Mouse (Mus musculus): ENCODE measurements at regions not wholly inside any gene's neighbourhood (a gene's known extent, or its start where the extent isn't known, plus 50 kb on each side); places are given as distances from the start of the nearest gene placed in this dataset.

DNA sequence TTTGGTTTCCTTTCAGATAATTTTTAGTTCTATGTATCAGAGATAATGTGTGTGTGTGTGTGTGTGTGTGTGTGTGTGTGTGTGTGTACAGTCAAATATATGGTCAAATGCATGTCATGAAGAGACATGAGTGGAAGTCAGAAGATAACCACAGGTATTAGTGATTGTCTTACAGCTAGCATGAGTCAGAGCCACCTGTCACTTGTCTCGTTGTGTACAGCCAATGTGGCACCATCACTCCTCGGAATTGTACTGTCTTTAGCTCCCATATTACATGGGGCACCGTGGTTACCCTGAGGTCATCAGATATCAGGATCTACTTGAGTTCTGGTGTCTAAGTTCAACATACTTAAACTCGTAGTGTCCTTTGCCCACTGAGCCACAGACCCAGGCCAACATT lies 816.0 kb upstream of the Ctnnd2 start:
- DNase-seq (ENCODE audit: low spot score in 2 of 2) = no peak
- intact Hi-C loops (cut with DNase I) = no loop called here

- no peak for DNase-seq (ENCODE audit: low spot score in 2 of 2)
- intact Hi-C loops (cut with DNase I) = no loop called here
Observed at GRCm38 (mm10) chr15:29399881-29400280, 772.5 kb upstream of the Ctnnd2 start.

DNA sequence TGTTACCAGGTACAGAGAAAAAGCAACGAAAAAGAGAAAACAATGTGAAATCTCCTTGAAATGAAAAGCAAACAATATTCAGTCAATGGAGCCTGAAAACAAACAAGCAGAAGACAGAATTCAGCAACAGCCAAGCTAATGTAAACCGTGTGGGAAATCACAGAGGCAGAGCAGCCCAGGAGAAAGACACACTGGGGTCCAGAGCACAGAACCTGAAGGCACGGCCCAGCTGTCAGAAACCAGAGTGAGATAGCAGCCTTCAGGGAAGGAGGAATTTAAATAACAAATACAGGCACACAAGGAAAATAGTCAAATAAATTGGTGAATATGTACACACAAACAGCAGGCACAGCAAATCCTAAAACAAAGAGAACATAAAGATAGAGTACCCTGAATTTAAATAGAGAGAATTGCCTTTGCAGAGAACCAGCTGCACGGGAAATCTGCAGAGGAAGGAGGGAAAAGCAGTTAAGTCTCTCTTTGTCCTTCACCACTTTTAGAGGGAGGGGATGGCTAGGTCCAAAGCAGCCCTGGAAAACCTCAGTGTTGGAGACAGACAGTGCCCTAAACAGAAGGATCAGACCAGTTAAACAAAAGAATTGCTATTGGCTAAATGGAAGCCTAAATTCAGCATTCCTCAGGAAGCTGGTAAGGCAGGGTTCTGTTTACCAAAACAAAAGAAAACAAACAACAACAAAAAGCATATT lies 739.2 kb upstream of the Ctnnd2 start:
- no peak for DNase-seq (ENCODE audit: low spot score in 2 of 2)
- intact Hi-C loops (cut with DNase I) = no loop called here

- intact Hi-C loops (cut with DNase I) = no loop called here
- no peak for DNase-seq (ENCODE audit: low spot score in 2 of 2)
Observed at GRCm38 (mm10) chr15:29437699-29438326, 734.6 kb upstream of the Ctnnd2 start.

DNA sequence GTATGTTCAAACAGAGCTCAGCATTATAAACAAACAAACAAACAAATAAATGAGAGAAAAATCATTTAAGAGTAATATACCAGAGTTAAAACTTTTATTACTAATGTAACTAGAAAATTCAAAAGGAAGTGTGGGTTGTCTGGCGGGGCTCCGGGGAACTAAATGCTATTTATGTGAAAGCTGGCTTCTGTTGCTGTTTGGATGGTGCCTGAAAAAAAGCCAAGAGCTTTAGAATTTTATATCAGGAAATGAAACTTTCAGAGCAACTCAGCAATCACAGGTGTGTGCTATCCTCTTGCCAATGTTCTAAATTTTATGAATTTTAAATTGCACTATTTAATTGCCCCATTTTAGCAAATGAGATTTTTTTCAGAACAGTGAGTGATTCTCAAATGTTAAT lies 724.5 kb upstream of the Ctnnd2 start:
- intact Hi-C loops (cut with DNase I) = no loop called here
- DNase-seq (ENCODE audit: low spot score in 2 of 2) = peak; percentile 3 to 33

DNA sequence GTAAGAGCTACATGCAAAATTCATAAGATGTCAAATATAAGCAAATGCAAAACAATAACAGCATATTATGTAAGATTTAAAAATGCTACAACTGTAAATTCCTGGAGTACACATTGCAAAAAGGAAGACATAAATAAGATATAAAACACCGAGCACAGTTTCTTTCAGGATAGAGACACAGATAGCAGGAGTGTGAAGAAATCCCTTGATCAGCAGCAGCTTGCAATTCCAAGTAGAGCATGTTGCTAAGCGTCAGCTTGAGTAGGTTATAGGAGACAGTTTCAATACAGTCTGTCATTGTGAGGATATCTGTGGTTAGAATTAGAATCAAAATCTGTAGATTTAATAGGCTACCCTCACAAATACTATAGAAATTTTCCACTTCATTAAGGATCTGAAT lies 687.3 kb upstream of the Ctnnd2 start:
- DNase-seq (ENCODE audit: low spot score in 2 of 2) = peak; percentile 5 to 12
- intact Hi-C loops (cut with DNase I) = no loop called here

DNA sequence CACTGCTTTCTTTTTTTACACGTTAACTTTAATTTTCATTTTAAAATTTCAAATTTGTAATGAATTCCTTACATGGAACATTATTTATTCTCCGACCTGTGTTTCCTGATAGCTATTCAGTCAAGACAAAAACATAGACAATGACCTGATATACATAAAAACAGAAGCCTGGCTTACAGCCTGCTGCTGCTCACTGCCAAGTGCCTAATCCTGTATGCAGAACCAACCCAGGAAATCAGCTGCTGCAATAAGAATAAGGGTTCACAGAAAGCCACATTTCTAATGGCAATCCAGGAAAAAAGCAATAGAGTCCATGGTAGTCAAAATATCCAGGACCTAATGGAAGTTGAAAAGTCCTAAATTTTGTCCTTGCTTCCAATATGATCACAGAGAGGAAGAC lies 642.4 kb upstream of the Ctnnd2 start:
- DNase-seq (ENCODE audit: low spot score in 2 of 2) = peak in 1 of 2 experiments; percentile 2
- intact Hi-C loops (cut with DNase I) = no loop called here

GRCm38 (mm10) chr15:29568411-29568810 lies 604.0 kb upstream of the Ctnnd2 start:
- no peak for DNase-seq (ENCODE audit: low spot score in 2 of 2)
- intact Hi-C loops (cut with DNase I) = no loop called here
